Mouse (Mus musculus): Measurements from ENCODE around the gene Zfp410.

DNA sequence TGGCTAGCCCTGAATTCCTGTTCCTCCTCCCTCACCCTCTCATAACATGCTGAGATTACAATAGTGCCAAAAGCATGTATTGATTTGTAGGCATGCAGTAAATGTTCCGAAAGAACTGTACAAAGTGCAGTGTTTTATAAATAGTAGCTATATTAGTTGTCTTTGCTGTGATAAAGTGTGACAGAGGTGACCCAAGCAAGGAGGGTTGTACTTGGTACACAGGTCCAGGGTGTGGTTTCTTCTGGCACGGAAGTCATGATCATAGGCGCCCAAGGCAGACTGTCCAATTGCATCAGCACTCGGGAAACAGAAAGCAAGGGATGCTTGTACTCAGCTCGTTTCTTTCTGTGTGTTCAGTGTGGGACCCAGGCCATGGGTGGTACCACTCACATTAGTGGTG is 12.6 kb upstream of the Zfp410 start:
- TF ChIP-seq CTCF (conservative IDR thresholded peaks at IDR 0.05 in 1 of 2, IDR thresholded peaks at IDR 0.05 in 1 of 2; ENCODE audit: low read depth in 2 of 2, low read length in 2 of 2) (no peak), CHD2 (IDR thresholded peaks at IDR 0.05; ENCODE audit: low read length) (no peak), EP300 (IDR thresholded peaks at IDR 0.05; ENCODE audit: low read length) (no peak), BHLHE40 (IDR thresholded peaks at IDR 0.05; ENCODE audit: low read depth, low read length) (no peak), POLR2A (IDR thresholded peaks at IDR 0.05; ENCODE audit: low read depth, low read length) (no peak), MAX (IDR thresholded peaks at IDR 0.05; ENCODE audit: low read length) (no peak), KAT2A (IDR thresholded peaks at IDR 0.05; ENCODE audit: insufficient replicate concordance, low read length) (no peak)

Measured in CH12.LX (cell line).